Comparison of ENCODE assay signal across 7 mouse cellular contexts in genomic region chr16:77399846-77400275, GRCm38 (mm10).
DNase-seq lines count a peak whose midpoint lies in the region; ATAC-seq and TF ChIP-seq lines count a peak whose summit lies in the region.

No protein-coding gene starts in this region.

- H3K9ac ChIP-seq in limb, embryonic 11.5 days (ENCODE audit: low read length) = peak overlapping the region; percentile 17

- peak overlapping the region; percentile 39; the same call in 1 of the 2 replicates for H3K4me2 ChIP-seq in limb, embryonic 11.5 days (ENCODE audit: low read depth, severe bottlenecking)

- H3K9me3 ChIP-seq in forebrain, embryonic 10.5 days = no peaks in the 10 kb centered on the region
- H3K9me3 ChIP-seq in limb, embryonic 11.5 days (ENCODE audit: control insufficient read depth, low read length) = no peaks in the 10 kb centered on the region

- no peak for TF ChIP-seq CTCF in lung, adult 2 months (IDR thresholded peaks at IDR 0.05; ENCODE audit: insufficient read depth, low read length)
- no peak for TF ChIP-seq CTCF in olfactory bulb, adult 2 months (IDR thresholded peaks at IDR 0.05; ENCODE audit: insufficient read depth, low read depth, low read length)

- H3K27me3 ChIP-seq in forebrain, embryonic 10.5 days (ENCODE audit: poor library complexity, severe bottlenecking) = no peaks in the 10 kb centered on the region
- no peaks in the 10 kb centered on the region for H3K27me3 ChIP-seq in limb, embryonic 11.5 days (ENCODE audit: control insufficient read depth, insufficient read depth, low read length)

- H3K36me3 ChIP-seq in forebrain, embryonic 10.5 days (replicated peaks) = peaks cover 6% of the 10 kb centered on the region; the same call in 1 of the 2 replicates
- no peaks in the 10 kb centered on the region for H3K36me3 ChIP-seq in limb, embryonic 11.5 days (ENCODE audit: control insufficient read depth, insufficient read depth, low read length)

- 24% methylated on average over 10 of the region's 10 CpGs for WGBS in lung, adult 2 months
- 3% methylated on average over 10 of the region's 10 CpGs for WGBS in forebrain, embryonic 10.5 days
- 15% methylated on average over 10 of the region's 10 CpGs for WGBS in limb, embryonic 11.5 days
- 8% methylated on average over 10 of the region's 10 CpGs for WGBS in olfactory bulb, adult 2 months

- peak overlapping the region; percentile 7 for H3K4me3 ChIP-seq in lung, adult 2 months (replicated peaks; ENCODE audit: extremely low read depth, low read depth, low read length)
- H3K4me3 ChIP-seq in forebrain, embryonic 10.5 days = peak overlapping the region; percentile 43
- no peak overlapping the region; the same call in 1 of the 2 replicates for H3K4me3 ChIP-seq in limb, embryonic 11.5 days (ENCODE audit: low read depth, low read length)
- peak overlapping the region; percentile 37 for H3K4me3 ChIP-seq in olfactory bulb, adult 2 months (ENCODE audit: insufficient read depth, low read depth, low read length)

- H3K27ac ChIP-seq in forebrain, embryonic 10.5 days = peak overlapping the region; percentile 90
- H3K27ac ChIP-seq in limb, embryonic 11.5 days (replicated peaks; ENCODE audit: low read depth, low read length) = no peak overlapping the region
- peak overlapping the region; percentile 38 for H3K27ac ChIP-seq in olfactory bulb, adult 2 months (ENCODE audit: insufficient read depth, low read depth, low read length)

- no peak for DNase-seq in lung, adult 2 months
- DNase-seq in lung, postnatal 14 days = no peak
- DNase-seq in forebrain, embryonic 10.5 days (ENCODE audit: extremely low spot score, low spot score) = no peak
- DNase-seq in limb, embryonic 11.5 days (ENCODE audit: low spot score) = peak; percentile 27
- DNase-seq in spleen, postnatal 36 days (ENCODE audit: low spot score in 2 of 2) = no peak
- no peak for DNase-seq in thymus, postnatal 14 days

- H3K4me1 ChIP-seq in lung, adult 2 months (ENCODE audit: control insufficient read depth, insufficient read depth, low read length) = peaks cover 2% of the 10 kb centered on the region; the same call in 1 of the 2 replicates
- peaks cover 73% of the 10 kb centered on the region for H3K4me1 ChIP-seq in forebrain, embryonic 10.5 days
- peaks cover 23% of the 10 kb centered on the region for H3K4me1 ChIP-seq in limb, embryonic 11.5 days (ENCODE audit: control insufficient read depth, insufficient read depth, low read length)
- H3K4me1 ChIP-seq in olfactory bulb, adult 2 months (ENCODE audit: control insufficient read depth, insufficient read depth, low read length) = no peaks in the 10 kb centered on the region

- no peak for ATAC-seq in limb, embryonic 11.5 days (ENCODE audit: insufficient number of reproducible peaks, low FRiP score, low TSS enrichment, low read depth)

- no peak for TF ChIP-seq POLR2A in lung, adult 2 months (IDR thresholded peaks at IDR 0.05; ENCODE audit: borderline replicate concordance, extremely low read depth, low read depth, low read length)
- TF ChIP-seq POLR2A in olfactory bulb, adult 2 months (IDR thresholded peaks at IDR 0.05; ENCODE audit: insufficient read depth, low read depth, low read length) = no peak
